Mouse (Mus musculus) lung, adult 2 months (tissue): ENCODE results near the gene B3glct.

ENCODE experiments used
- CTCF ChIP-seq: fragments of 200-500 bp; IDR thresholded peaks from 2 replicates; pipeline ENCODE4 v1.5.1; 2011; ENCODE audit warnings: mild to moderate bottlenecking, low read length, control low read depth; ENCODE audit not compliant: insufficient read depth
- POLR2A ChIP-seq: fragments of 200-500 bp; IDR thresholded peaks from 2 replicates; pipeline ENCODE4 v1.6.1; 2011; ENCODE audit warnings: low read depth, mild to moderate bottlenecking, control low read depth, low read length, borderline replicate concordance; ENCODE audit errors: extremely low read depth

- TF ChIP-seq CTCF (peak; percentile 24; the same call in 1 of the 2 replicates), POLR2A (no peak)
Measured at GRCm38 (mm10) chr5:149745079-149745478, 67.0 kb downstream of the B3glct start.
